Mouse (Mus musculus) megakaryocyte, embryonic 14.5 days (primary cell): ENCODE results near the gene Rbms3.

ENCODE experiments used
- FLI1 ChIP-seq: IDR thresholded peaks from 2 replicates; pipeline ENCODE4 v1.6.1; 2012; ENCODE audit warnings: low read length, inconsistent platforms, mixed read lengths
- GATA1 ChIP-seq: IDR thresholded peaks from 3 replicates; pipeline ENCODE4 v1.6.1; 2012; ENCODE audit warnings: mixed read lengths, low read length, inconsistent platforms, borderline replicate concordance

DNA sequence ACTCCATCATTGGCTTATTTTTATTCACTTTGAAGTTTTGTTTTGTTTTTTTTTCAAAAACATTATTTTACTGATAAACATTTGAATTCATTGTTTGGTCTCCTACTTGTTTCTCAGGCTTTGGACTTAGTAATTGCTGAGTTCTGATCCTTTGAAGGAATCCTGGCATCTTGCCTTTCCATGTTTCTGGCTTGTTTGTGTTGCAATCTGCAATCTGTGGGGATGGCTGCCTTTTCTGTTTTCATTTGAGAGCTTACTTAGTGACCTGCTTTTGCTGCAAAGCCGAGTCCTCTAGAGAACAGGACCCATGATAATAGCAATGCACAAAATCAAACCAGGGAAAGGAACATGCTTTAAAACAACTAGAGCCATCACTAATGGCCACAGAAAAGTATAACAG, 969.8 kb downstream of the Rbms3 start:
- TF ChIP-seq GATA1 (no peak), FLI1 (no peak)
